Mouse (Mus musculus) forebrain, embryonic 14.5 days (tissue): Measurements from ENCODE around the gene Gclm. TPM values are rescaled to one million over a fixed set of nuclear protein-coding genes. Genes with fewer than 3 reads are reported as not detected.

Experiments used
- ATAC-seq: fragments of 200-750 bp; cut with Nextera tagmentation; 2 replicates; pipeline ENCODE4 v1.8.0; 2017; ENCODE audit warnings: mild to moderate bottlenecking, moderate library complexity
- DNase-seq: peaks from one replicate; pipeline ENCODE4 v3.0.0-alpha.2; 2015; ENCODE audit warnings: low spot score
- H3K27ac ChIP-seq: fragments of 300-500 bp; sonication (generic); 2 replicates; pipeline ENCODE4 v1.5.1; 2014; ENCODE audit warnings: low read depth, mild to moderate bottlenecking, control low read depth, low read length, moderate library complexity
- H3K27me3 ChIP-seq: fragments of 300-500 bp; sonication (generic); replicated peaks from 2 replicates; pipeline ENCODE4 v1.6.1; 2014; ENCODE audit warnings: low read length, control low read depth, mixed read lengths; ENCODE audit not compliant: control insufficient read depth, insufficient read depth
- H3K36me3 ChIP-seq: fragments of 300-500 bp; sonication (generic); 2 replicates; pipeline ENCODE4 v1.6.1; 2014; ENCODE audit warnings: low read length, control low read depth; ENCODE audit not compliant: control insufficient read depth, insufficient read depth
- H3K4me1 ChIP-seq: fragments of 300-500 bp; sonication (generic); 2 replicates; pipeline ENCODE4 v1.6.1; 2014; ENCODE audit warnings: antibody characterized with exemption, low read length, control low read depth; ENCODE audit not compliant: control insufficient read depth, insufficient read depth
- H3K4me2 ChIP-seq: fragments of 300-500 bp; sonication (generic); 2 replicates; pipeline ENCODE4 v1.6.1; 2014; ENCODE audit warnings: mild to moderate bottlenecking, control low read depth, low read length
- H3K4me3 ChIP-seq: fragments of 300-500 bp; sonication (generic); 2 replicates; pipeline ENCODE4 v1.5.1; 2014; ENCODE audit warnings: low read depth, low read length, control low read depth
- H3K9ac ChIP-seq: fragments of 300-500 bp; sonication (generic); 2 replicates; pipeline ENCODE4 v1.6.1; 2014; ENCODE audit warnings: mild to moderate bottlenecking, low read length, control low read depth, moderate library complexity
- H3K9me3 ChIP-seq: fragments of 300-500 bp; sonication (generic); replicated peaks from 2 replicates; pipeline ENCODE4 v1.6.1; 2016; ENCODE audit warnings: low read length, control low read depth, mixed read lengths; ENCODE audit not compliant: control insufficient read depth
- WGBS: fragments of 180-500 bp; shearing (Covaris S2); extraction: QIAGEN DNeasy Blood & Tissue Kit; methylation state at CpG from one replicate; pipeline ENCODE4 v1.1.7; 2014; 5-methylcytosine and 5-hydroxymethylcytosine counted together
- polyA plus RNA-seq: library from polyadenylated mRNA; unstranded; fragments of >200 nt; fragmentation: Nextera tagmentation; extraction: Ambion mirVana; gene quantifications from 2 replicates; pipeline ENCODE4 v1.2.1, GENCODE M21; 2014

Gene Gclm
- polyA plus RNA-seq, 1 experiment from 2014 or later = 34.7 TPM

DNA sequence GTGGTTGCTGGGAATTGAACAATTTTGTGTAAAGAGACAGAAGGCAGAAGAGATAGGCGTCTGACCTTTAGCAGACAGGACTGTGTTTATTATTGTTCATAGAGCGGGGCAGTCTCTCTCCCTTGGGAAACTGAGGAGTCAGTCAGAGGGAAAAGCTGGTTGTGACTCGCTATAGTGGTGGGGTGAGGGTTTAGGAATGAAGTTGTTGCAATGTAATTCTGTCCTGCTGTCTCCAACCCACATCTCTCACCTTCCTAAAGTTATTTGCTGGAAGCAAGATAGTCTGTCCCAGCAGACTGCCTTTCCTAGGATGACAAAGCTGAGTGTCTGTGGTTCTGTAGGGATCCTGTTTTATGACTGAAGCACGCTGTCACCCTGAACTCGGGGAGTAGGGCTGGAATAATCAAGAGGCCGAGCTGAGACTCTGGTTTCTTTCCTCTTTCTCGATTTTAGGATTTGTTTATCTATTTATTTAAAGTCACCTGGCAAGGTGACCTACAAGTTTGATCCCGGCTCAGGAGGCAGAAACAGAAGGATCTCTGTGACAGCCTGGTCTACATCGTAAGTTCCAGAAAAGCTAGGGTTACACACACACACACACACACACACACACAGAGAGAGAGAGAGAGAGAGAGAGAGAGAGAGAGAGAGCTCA lies 41.6 kb upstream of the Gclm start:
- no peak for ATAC-seq
- Histone ChIP-seq H3K36me3 (no peaks in the 10 kb centered on the region), H3K4me2 (no peak overlapping the region), H3K4me1 (peaks cover 3% of the 10 kb centered on the region; the same call in 1 of the 2 replicates), H3K9me3 (no peaks in the 10 kb centered on the region), H3K27ac (no peak overlapping the region), H3K9ac (no peak overlapping the region), H3K27me3 (no peaks in the 10 kb centered on the region), H3K4me3 (no peak overlapping the region)
- no peak for DNase-seq
- 83% methylated on average over 9 of the region's 9 CpGs for WGBS

DNA sequence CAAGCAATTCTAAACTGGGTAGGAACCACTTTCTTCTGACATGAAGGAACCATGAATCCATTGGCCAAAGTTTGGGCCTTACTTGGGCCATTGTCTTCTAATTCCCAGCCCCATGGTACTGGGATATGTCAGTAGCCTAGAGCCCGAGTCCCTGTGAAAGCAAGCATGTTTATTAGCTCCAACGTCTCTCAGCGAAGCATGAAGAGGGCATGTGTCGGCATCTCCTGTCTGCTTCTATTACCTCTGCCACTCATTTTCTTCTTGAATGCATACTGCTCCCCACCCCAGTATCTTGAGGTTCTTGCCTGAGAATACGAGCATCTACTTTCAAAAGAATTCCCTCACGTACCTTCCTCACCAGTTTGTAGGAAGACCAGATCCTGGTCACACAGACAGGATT lies 39.6 kb upstream of the Gclm start:
- no peak for ATAC-seq

DNA sequence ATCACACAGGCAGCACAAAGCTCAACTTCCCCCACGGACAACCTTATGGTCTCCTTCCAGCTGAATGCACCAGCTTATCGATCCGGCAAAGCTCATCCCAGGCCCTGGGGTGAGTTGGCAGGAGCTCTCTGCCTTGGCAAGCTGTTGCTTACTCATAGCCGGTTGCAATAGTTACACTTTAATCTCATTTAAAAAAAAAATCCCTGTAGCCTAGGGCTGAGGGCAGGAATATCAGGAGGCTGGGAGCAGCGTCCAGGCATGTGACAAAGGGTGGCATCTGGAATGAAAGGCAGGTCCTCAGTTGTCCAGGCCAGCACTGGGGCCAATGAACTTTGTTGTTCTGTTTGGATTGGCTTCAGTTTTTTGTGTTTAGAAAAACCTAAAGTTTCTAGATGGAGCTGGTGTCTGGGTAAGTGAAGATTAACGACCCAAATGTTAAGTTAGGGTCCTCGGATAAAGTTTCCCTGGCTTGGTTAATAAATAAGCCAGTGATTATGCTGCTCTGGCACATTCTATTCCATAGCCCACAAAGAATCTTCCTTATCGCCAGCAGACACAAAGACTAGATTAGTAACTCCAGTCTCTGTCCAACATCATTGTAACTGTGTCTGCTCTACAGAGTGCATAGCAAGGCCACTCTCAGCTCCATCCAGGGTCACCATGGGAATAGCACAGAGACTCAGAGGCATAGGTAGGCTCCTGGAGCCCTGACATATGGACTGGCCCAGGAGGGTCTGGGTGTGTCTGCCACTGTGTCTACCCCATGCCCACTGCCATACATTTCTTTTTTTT lies 38.9 kb upstream of the Gclm start:
- no peaks in the 10 kb centered on the region for H3K36me3 ChIP-seq
- no peaks in the 10 kb centered on the region for H3K4me1 ChIP-seq
- 46% methylated on average over 8 of the region's 8 CpGs for WGBS
- no peaks in the 10 kb centered on the region for H3K9me3 ChIP-seq
- H3K4me3 ChIP-seq = no peak overlapping the region
- DNase-seq (peak; percentile 33), ATAC-seq (no peak)
- no peak overlapping the region for H3K4me2 ChIP-seq
- no peak overlapping the region for H3K27ac ChIP-seq
- no peaks in the 10 kb centered on the region for H3K27me3 ChIP-seq
- H3K9ac ChIP-seq = no peak overlapping the region

More for the DNA sequence above, 39.6 kb upstream of the Gclm start:
- 81% methylated on average over 6 of the region's 6 CpGs for whole genome bisulfite sequencing
- no peak for DNase-seq
- Histone ChIP-seq H3K27me3 (no peaks in the 10 kb centered on the region), H3K9me3 (no peaks in the 10 kb centered on the region), H3K36me3 (no peaks in the 10 kb centered on the region), H3K9ac (no peak overlapping the region), H3K4me1 (no peaks in the 10 kb centered on the region), H3K4me2 (no peak overlapping the region), H3K4me3 (no peak overlapping the region), H3K27ac (no peak overlapping the region)

DNA sequence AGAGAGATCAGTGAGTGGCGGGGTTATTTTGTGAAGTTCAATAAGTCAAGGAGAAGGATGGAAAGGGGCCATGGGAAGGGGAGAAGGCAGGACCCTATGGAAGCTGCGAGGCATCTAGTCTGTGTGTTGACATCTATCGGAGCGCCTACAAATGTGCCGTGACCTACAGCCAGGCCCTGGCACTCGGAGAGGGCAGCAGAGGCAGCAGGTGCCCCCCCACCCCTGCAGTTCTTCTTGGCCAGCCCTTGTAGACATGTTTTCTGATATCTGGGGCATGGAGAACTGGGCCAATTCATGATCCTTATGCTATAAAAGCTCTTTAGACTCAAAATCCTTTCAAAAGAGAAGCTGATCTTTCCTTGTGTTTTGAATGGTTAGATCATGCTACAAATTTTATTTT lies 37.6 kb upstream of the Gclm start:
- H3K4me2 ChIP-seq = no peak overlapping the region
- no peak for ATAC-seq
- H3K27ac ChIP-seq = no peak overlapping the region
- DNase-seq = no peak
- no peaks in the 10 kb centered on the region for H3K36me3 ChIP-seq
- no peak overlapping the region for H3K9ac ChIP-seq
- no peaks in the 10 kb centered on the region for H3K27me3 ChIP-seq
- WGBS = 90% methylated on average over 6 of the region's 6 CpGs
- H3K9me3 ChIP-seq = no peaks in the 10 kb centered on the region
- no peak overlapping the region for H3K4me3 ChIP-seq
- H3K4me1 ChIP-seq = no peaks in the 10 kb centered on the region

DNA sequence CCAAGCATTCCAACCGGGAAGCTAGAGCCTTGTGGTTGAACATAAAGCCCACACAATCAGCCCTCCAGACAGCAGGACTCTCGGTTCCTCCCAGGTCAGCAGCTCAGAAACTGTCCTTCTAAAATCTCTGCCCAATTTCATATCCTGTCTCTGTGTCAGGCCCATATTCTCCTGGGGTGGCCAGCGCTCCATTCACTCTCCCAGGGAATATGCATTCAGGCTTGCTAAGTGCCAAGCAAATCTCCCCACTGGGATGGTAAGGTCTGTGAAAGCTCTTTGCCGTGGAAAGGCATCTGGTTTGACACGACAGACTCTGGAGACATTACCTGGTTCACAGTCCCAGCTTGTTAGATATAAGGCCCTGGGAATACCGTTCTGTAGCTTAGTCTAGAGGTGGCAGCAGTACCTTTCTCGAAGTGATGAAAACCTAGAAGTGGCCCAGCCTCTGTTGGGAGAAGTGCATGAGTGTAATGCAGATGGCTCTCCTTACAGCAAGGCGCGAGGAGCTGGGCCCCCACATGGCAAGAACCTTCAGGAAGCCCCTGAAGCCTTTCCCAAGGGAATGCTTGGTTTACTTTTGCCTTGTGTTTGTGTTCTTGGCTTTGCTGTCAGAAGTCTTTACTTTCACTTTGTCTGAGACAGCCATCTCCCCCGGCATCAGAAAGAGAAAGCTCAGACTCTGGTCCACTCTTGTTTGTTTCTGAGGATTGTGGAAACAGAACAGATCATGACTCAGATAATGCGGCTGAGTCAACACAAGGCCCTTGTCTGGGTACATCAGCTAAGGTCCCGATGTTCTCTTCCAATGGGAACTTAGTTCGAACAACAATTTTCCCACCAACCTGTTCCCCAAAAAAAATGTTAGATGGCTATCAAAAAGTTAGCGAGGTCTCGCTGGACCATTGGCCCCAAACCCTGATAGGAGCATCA lies 36.8 kb upstream of the Gclm start:
- no peak overlapping the region for H3K4me2 ChIP-seq
- H3K36me3 ChIP-seq = no peaks in the 10 kb centered on the region
- WGBS = 91% methylated on average over 15 of the region's 15 CpGs
- H3K4me3 ChIP-seq = no peak overlapping the region
- H3K27me3 ChIP-seq = no peaks in the 10 kb centered on the region
- no peak overlapping the region for H3K27ac ChIP-seq
- no peaks in the 10 kb centered on the region for H3K9me3 ChIP-seq
- no peaks in the 10 kb centered on the region for H3K4me1 ChIP-seq
- no peak for ATAC-seq
- DNase-seq = no peak
- no peak overlapping the region for H3K9ac ChIP-seq

DNA sequence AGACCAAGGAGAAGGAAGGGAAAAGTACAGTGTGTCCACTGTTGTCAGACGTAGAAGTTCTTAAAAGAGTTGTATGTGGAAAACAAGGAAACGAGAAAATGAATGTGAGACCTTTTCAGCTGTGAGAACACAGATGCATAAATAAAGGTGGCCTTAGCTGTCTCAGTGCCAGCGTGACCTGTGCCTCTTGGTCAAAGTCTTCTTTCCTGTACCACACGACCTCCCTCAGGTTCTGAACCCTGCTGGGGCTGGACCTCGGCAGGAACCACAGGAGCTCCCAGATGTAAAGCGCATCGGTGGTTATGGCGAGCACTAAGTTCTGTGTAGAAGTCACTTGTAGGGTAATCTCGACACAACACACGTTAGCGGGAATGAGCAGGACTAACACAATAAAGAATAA lies 35.8 kb upstream of the Gclm start:
- Histone ChIP-seq H3K4me1 (no peaks in the 10 kb centered on the region), H3K4me3 (no peak overlapping the region), H3K36me3 (no peaks in the 10 kb centered on the region), H3K9me3 (no peaks in the 10 kb centered on the region), H3K27ac (no peak overlapping the region), H3K9ac (no peak overlapping the region), H3K4me2 (no peak overlapping the region), H3K27me3 (no peaks in the 10 kb centered on the region)
- 89% methylated on average over 11 of the region's 11 CpGs for WGBS
- ATAC-seq = no peak
- DNase-seq = no peak

DNA sequence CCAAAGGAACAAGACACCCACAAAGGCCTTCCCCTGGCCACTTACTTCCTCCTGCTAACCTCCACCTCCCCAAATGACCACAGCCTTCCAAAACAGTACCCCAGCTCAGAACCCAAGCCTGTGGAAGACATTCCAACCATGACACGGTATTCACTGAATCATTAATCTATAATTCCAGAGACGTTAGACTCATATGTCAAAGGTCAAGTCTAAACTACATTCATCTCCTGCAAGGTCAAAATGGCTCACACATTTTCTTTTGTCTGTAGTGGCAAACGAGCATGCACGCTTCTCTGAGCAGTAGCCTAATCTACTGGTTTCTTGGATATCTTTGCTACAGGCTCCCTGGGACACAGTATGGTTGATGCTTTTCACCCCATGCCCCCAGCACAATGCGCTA lies 34.9 kb upstream of the Gclm start:
- H3K27me3 ChIP-seq = no peaks in the 10 kb centered on the region
- H3K27ac ChIP-seq = no peak overlapping the region
- ATAC-seq (no peak), DNase-seq (no peak)
- no peak overlapping the region for H3K4me2 ChIP-seq
- H3K9ac ChIP-seq = no peak overlapping the region
- H3K36me3 ChIP-seq = no peaks in the 10 kb centered on the region
- 61% methylated on average over 5 of the region's 5 CpGs for WGBS
- no peak overlapping the region for H3K4me3 ChIP-seq
- H3K9me3 ChIP-seq = no peaks in the 10 kb centered on the region
- H3K4me1 ChIP-seq = no peaks in the 10 kb centered on the region

DNA sequence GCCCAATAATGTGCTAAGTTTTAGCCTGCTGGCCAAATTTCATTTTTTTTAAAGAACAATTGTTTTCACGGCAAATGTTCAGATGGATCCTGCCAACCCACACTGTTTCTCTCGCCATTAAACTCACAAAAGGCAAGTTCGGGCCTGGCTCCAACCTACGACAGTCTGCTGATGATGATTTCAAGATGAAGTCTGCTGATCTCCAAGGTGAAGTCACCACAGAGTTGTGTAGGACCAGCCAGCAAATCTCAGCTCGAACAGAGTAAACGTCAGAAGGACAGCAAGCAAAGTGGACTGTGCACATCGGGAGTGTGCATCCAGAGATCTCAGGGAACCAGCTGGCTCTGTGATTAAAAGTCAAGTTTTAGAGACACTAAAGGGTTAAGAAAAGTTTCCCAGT lies 34.5 kb upstream of the Gclm start:
- H3K9ac ChIP-seq = no peak overlapping the region
- no peaks in the 10 kb centered on the region for H3K36me3 ChIP-seq
- no peak overlapping the region for H3K4me2 ChIP-seq
- H3K27ac ChIP-seq = no peak overlapping the region
- no peak overlapping the region for H3K4me3 ChIP-seq
- H3K4me1 ChIP-seq = no peaks in the 10 kb centered on the region
- no peak for ATAC-seq
- H3K9me3 ChIP-seq = no peaks in the 10 kb centered on the region
- DNase-seq = no peak
- 86% methylated on average over 7 of the region's 7 CpGs for WGBS
- no peaks in the 10 kb centered on the region for H3K27me3 ChIP-seq
